12 mouse cellular contexts compared by ENCODE assay signal in genomic region chr4:121004679-121005078, GRCm38 (mm10). TPM values are rescaled to one million over a fixed set of nuclear protein-coding genes. Genes with fewer than 3 reads are reported as not detected.
DNase-seq lines count a peak whose midpoint lies in the region; ATAC-seq lines count a peak whose summit lies in the region.
"Had no signal": no experiment of that assay in that cellular context is flagged by ENCODE, and none has a peak within 500 bp of the region (broad histone marks: within the 10 kb centered on the region; RNA-seq: fewer than 3 reads in every experiment).

No protein-coding gene starts in this region.

- ATAC-seq in hindbrain, embryonic 13.5 days (ENCODE audit: low FRiP score), result no peak
- ATAC-seq in hindbrain, embryonic 16.5 days, result no peak
- no peak for ATAC-seq in liver, embryonic 15.5 days (ENCODE audit: insufficient read depth)

- DNase-seq in 416B (ENCODE audit: low read depth), result peak; percentile 66
- DNase-seq in T-cell, adult 2 months (ENCODE audit: low spot score), result peak; percentile 45
- no peak for DNase-seq in cerebellum, adult 9-10 months
- DNase-seq in thymus, postnatal 0 days (ENCODE audit: low spot score), result no peak
- DNase-seq in spleen, postnatal 10 days (ENCODE audit: low spot score in 2 of 2), result no peak

- no peaks in the 10 kb centered on the region for H3K27me3 ChIP-seq in hindbrain, embryonic 13.5 days
- no peaks in the 10 kb centered on the region for H3K27me3 ChIP-seq in hindbrain, embryonic 16.5 days (replicated peaks; ENCODE audit: control insufficient read depth, insufficient read depth, low read length)
- H3K27me3 ChIP-seq in liver, embryonic 15.5 days, result no peaks in the 10 kb centered on the region
- H3K27me3 ChIP-seq: hindbrain, embryonic 15.5 days; limb, embryonic 13.5 days; stomach, embryonic 15.5 days had no signal

- H3K4me3 ChIP-seq in hindbrain, embryonic 13.5 days, result no peak overlapping the region
- no peak overlapping the region for H3K4me3 ChIP-seq in hindbrain, embryonic 16.5 days (ENCODE audit: low read length)
- no peak overlapping the region for H3K4me3 ChIP-seq in liver, embryonic 15.5 days (replicated peaks)
- H3K4me3 ChIP-seq: erythroblast, embryonic 14.5 days; hindbrain, embryonic 15.5 days; limb, embryonic 13.5 days; stomach, embryonic 15.5 days had no signal

- H3K9ac ChIP-seq in hindbrain, embryonic 13.5 days, result no peak overlapping the region
- no peak overlapping the region for H3K9ac ChIP-seq in hindbrain, embryonic 16.5 days (ENCODE audit: low read depth, low read length)
- H3K9ac ChIP-seq in liver, embryonic 15.5 days, result no peak overlapping the region
- H3K9ac ChIP-seq: hindbrain, embryonic 15.5 days; limb, embryonic 13.5 days; stomach, embryonic 15.5 days had no signal

- H3K4me2 ChIP-seq in hindbrain, embryonic 13.5 days, result no peak overlapping the region
- H3K4me2 ChIP-seq in hindbrain, embryonic 16.5 days (ENCODE audit: low read length), result no peak overlapping the region
- H3K4me2 ChIP-seq in liver, embryonic 15.5 days, result no peak overlapping the region
- H3K4me2 ChIP-seq: stomach, embryonic 15.5 days had no signal

- peaks cover 43% of the 10 kb centered on the region for H3K4me1 ChIP-seq in hindbrain, embryonic 13.5 days (replicated peaks)
- H3K4me1 ChIP-seq in hindbrain, embryonic 16.5 days (ENCODE audit: control insufficient read depth, insufficient read depth, low read depth, low read length), result peaks cover 24% of the 10 kb centered on the region
- H3K4me1 ChIP-seq in liver, embryonic 15.5 days (replicated peaks), result peaks cover 88% of the 10 kb centered on the region

- peak overlapping the region; percentile 30; the same call in 1 of the 2 replicates for H3K27ac ChIP-seq in hindbrain, embryonic 13.5 days
- no peak overlapping the region for H3K27ac ChIP-seq in hindbrain, embryonic 16.5 days (ENCODE audit: low read depth, low read length)
- peak overlapping the region; percentile 56 for H3K27ac ChIP-seq in liver, embryonic 15.5 days (replicated peaks)
- H3K27ac ChIP-seq: stomach, embryonic 15.5 days had no signal

- H3K9me3 ChIP-seq in hindbrain, embryonic 13.5 days, result no peaks in the 10 kb centered on the region
- H3K9me3 ChIP-seq in hindbrain, embryonic 16.5 days (ENCODE audit: control insufficient read depth, low read length), result no peaks in the 10 kb centered on the region
- H3K9me3 ChIP-seq in liver, embryonic 15.5 days (replicated peaks), result no peaks in the 10 kb centered on the region
- H3K9me3 ChIP-seq: hindbrain, embryonic 15.5 days; limb, embryonic 13.5 days; stomach, embryonic 15.5 days had no signal

- no peaks in the 10 kb centered on the region for H3K36me3 ChIP-seq in hindbrain, embryonic 13.5 days
- H3K36me3 ChIP-seq in hindbrain, embryonic 16.5 days (ENCODE audit: control insufficient read depth, insufficient read depth, low read length), result no peaks in the 10 kb centered on the region
- no peaks in the 10 kb centered on the region for H3K36me3 ChIP-seq in liver, embryonic 15.5 days (replicated peaks)
- H3K36me3 ChIP-seq: hindbrain, embryonic 15.5 days; limb, embryonic 13.5 days; stomach, embryonic 15.5 days had no signal

- WGBS in hindbrain, embryonic 13.5 days, result 90% methylated on average over 4 of the region's 4 CpGs
- WGBS in hindbrain, embryonic 16.5 days, result 88% methylated on average over 4 of the region's 4 CpGs
- WGBS in liver, embryonic 15.5 days (ENCODE audit: insufficient replicate concordance), result 7% methylated on average over 4 of the region's 4 CpGs

RNA-seq across cellular contexts. Expression of gene Smap2, which starts 12.4 kb away (rescaled TPM):
- 36.7 and 36.8 TPM in 2 replicates for polyA plus RNA-seq in hindbrain, embryonic 13.5 days (2015; fragmentation: Nextera tagmentation; extraction: Ambion mirVana)
- polyA plus RNA-seq in hindbrain, embryonic 16.5 days (2015; fragmentation: Nextera tagmentation; extraction: Ambion mirVana), result 40.9 and 42.3 TPM in 2 replicates
- polyA plus RNA-seq in liver, embryonic 15.5 days (2015; fragmentation: Nextera tagmentation; extraction: Ambion mirVana), result 15.9 and 17.6 TPM in 2 replicates
- 39.0 and 39.1 TPM in 2 replicates for polyA plus RNA-seq in thymus, postnatal 0 days (2015; fragmentation: Nextera tagmentation; extraction: Ambion mirVana)

RNA-seq across cellular contexts. Expression of gene Col9a2, which starts 34.5 kb away (rescaled TPM):
- 12.9 and 14.4 TPM in 2 replicates for polyA plus RNA-seq in hindbrain, embryonic 13.5 days (2015; fragmentation: Nextera tagmentation; extraction: Ambion mirVana)
- polyA plus RNA-seq in hindbrain, embryonic 16.5 days (2015; fragmentation: Nextera tagmentation; extraction: Ambion mirVana), result 15.4 and 19.3 TPM in 2 replicates
- polyA plus RNA-seq in liver, embryonic 15.5 days (2015; fragmentation: Nextera tagmentation; extraction: Ambion mirVana), result 2.5 and 2.7 TPM in 2 replicates
- polyA plus RNA-seq in thymus, postnatal 0 days (2015; fragmentation: Nextera tagmentation; extraction: Ambion mirVana), result 0.20 and 0.41 TPM in 2 replicates

RNA-seq across cellular contexts. Expression of gene Zfp69, which starts 53.2 kb away (rescaled TPM):
- 9.1 and 9.8 TPM in 2 replicates for polyA plus RNA-seq in hindbrain, embryonic 13.5 days (2015; fragmentation: Nextera tagmentation; extraction: Ambion mirVana)
- 6.1 and 6.3 TPM in 2 replicates for polyA plus RNA-seq in hindbrain, embryonic 16.5 days (2015; fragmentation: Nextera tagmentation; extraction: Ambion mirVana)
- polyA plus RNA-seq in liver, embryonic 15.5 days (2015; fragmentation: Nextera tagmentation; extraction: Ambion mirVana), result 1.6 and 1.7 TPM in 2 replicates
- 2.4 and 3.8 TPM in 2 replicates for polyA plus RNA-seq in thymus, postnatal 0 days (2015; fragmentation: Nextera tagmentation; extraction: Ambion mirVana)

Comparison
In these comparisons a context has a peak if more than half of its experiments do, and no peak if none do; other contexts are left out.
1. DNase-seq: peak in 416B (single experiment) and T-cell, adult 2 months (single experiment); none in cerebellum, adult 9-10 months (single experiment), thymus, postnatal 0 days (single experiment) and spleen, postnatal 10 days (0 of 2).